Mouse (Mus musculus): ENCODE measurements around the gene Sept9.
A peak's percentile ranks its signal among the peaks of the same experiment; 100 is the strongest.

Sept9 gene

DNA sequence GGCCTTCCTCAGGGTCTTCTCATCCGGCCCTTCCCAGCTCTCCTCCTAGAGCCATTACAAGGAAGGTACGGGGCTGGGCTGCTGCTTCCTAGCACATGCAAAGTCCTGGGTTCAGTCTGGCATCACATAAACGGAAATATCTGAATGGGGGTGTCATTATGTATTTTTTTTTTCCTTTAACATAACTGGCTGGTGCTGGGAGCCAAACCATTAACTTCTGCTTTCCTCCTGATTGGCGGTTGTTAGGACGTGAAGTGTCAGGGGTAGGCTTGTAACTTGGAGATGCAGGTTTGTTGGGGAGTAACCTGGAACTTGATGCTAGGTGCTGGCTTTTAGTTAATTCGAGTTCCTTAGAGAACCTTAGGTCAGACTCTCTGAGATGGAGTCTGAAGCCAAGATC lies 203.6 kb downstream of the Sept9 start:
- no peak for DNase-seq (ENCODE audit: low read depth, low spot score)

DNA sequence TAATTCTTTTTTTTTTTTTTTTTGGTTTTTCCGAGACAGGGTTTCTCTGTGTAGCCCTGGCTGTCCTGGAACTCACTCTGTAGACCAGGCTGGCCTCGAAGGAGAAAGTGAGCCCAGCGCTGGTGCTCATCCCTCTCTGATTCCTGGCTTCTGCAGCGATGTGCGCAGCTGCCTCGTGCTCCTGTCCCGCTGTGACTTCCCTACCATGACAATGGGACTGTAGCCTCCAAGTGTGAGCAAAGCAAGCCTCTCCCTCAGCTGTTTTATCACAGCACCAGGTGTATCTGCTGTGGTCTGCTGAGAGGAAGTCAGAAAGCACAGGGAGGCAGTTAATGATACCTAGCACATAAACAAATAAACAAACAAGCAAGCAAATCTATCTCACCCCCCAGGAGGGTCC lies 204.3 kb downstream of the Sept9 start:
- no peak for DNase-seq (ENCODE audit: low read depth, low spot score)

DNA sequence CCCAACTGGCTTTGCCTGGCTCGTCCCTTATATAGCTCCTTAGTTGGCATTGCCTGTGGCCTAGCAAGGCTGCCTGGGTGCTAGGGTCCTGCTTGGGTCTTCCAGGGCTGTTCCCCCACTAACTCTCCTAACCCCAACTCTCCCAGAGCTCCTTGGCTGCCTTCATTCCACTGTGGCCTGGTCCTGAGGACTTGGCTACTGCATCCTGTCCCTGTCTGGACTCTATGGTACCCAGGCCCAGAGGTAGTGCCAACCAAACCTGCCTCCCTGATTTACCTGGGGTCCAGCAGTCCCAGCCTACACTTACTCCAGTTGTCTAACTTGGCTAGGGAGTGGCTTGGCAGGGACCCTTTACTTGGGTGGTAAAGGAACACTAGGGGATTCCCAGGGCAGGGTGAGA lies 207.2 kb downstream of the Sept9 start:
- no peak for DNase-seq (ENCODE audit: low read depth, low spot score)

DNA sequence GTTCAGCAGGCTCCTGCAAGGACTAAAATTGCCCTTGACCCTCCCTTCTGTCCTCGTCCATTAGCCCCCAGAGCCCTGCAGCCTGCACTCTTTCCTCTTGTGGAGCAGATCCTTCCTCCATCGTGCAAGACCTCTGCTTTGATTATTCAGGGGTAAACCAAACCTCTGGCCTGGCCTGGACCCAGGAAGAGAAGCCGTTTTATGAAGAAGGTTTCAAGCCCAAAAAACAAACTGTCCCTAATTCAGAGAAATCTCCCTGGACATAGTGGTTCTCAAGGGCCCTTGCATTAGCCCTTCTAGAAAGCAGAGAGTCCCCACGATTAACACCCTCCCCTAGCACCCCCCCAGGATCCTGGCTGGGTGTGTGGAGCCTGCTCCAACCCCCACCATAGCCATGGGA lies 207.7 kb downstream of the Sept9 start:
- DNase-seq (ENCODE audit: low read depth, low spot score): no peak

DNA sequence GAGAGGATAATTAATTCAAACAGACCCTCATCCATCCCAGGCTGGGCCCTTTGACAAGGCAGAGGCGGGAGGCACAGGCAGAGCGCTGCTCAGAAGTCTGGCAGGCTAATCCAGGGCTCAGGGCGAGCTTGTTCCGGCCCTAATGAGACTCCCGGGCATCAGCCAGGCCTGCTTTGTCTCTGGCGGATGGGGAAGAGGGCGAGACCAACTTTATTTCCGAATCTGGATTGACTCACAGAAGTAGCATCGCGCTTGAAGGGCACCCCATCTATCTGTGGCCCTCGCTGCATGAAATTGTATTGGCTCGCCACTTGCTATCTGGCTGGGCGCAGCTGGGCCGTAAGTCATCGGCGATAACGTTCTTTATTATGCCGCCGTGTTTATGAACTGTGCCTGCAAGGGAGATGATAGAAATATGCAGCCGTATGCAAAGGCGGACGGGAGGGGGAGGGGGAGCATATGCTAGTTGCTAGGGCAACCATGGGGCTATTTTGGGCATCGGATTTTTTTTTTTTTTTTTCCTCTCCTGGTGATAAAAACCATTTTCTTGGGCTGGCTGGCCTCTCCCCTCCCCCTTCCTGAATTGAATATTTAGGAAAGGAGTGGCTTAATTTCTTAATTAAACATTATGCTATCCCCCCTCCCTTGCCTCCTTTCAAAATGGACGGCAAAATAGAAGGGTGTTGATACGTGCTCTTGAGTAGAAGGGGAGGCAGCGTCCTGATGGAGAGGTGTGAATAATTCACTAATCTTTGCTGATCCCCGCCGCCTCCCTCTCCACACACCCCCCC lies 208.4 kb downstream of the Sept9 start:
- DNase-seq (ENCODE audit: low read depth, low spot score): no peak

DNA sequence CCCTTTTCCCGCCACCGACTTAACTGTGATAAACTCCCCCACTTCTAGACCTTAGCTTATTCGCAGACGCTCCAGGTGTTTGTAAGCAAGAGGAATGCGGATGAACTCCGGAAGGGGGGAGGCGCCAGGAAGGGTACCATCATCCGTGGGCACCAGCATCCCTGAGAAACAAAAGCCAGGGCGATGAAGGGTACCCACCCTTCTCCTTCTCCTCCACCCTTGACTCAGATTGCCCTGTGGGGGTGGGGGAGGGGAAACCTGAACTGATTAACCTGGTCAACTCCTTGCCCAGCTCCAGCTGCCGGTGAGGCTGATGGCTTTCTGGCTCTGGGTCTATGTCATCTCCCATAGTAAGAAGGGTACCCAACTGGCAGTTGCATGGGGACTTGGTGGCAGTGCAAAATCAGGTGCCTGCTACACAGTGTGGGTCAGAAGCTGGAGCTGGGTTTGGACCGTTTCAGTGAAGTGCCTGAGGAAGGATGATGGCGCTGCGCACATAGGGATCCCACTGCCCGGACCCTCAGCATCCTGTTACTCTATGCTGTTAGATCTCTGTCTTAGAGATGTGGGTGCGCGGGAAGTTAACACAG lies 209.1 kb downstream of the Sept9 start:
- DNase-seq (ENCODE audit: low read depth, low spot score): no peak

DNA sequence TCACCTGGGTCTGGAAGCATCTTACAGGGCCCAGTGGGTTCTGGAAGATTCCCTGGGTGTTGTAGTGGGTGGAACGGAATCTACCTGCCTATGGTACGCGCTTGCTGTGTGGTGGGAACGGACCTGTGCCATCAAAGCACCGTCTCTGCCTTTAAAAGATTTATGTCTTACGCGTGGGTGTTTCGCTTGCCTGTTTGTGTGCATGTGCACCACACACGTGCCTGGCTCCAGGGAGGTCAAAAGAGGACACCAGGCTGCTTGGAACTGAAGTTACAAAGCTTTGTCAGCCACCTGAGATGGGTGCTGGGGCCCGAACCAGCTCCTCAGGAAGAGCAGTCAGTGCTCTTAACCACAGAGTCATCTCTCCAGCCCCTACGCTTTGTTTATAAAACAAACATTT lies 209.9 kb downstream of the Sept9 start:
- DNase-seq (ENCODE audit: low read depth, low spot score): no peak

DNA sequence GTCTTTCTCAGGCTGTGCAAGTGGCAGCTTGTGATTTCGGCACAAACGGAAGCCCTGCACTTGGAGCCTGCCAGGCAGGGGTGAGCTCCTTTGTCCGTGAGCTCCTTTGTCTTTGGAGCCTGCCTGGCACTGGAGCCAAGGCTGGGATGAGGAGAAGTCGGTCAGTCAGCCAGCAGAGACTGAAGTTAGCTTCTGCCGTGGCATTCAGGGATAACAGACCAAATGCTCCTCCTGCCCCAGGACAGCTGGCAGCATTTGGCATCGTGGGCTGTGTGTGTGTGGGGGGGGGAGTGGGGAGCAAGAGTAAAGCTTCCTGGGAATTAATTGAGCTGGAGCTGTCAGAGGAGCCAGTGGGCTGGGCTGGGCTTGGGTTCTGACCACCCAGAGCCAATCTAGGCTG lies 210.6 kb downstream of the Sept9 start:
- no peak for DNase-seq (ENCODE audit: low read depth, low spot score)

DNA sequence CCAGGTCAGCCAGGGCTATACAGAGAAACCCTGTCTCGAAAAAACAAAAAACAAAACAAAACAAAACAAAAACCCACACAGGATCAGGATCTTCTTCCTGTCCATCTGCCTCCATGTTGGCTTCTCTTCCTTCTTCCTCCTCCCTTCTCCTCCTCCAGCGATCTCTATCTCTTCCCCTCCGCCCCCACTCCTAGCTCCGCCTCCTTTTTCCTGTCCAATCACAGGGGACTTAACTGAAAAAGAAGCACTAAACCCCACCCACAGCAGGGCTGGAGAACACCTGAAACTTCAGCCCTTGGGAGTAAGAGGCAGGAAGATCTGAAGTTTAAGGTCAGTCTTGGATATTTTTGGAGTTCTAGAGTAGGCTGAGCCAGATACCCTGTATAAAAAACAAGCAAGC lies 212.2 kb downstream of the Sept9 start:
- peak; percentile 78 for DNase-seq (ENCODE audit: low read depth, low spot score)

All from WW6 (cell line).